Mouse (Mus musculus) megakaryocyte progenitor cell, adult 5-6 weeks (primary cell): ENCODE data around the gene 1700029I15Rik. TPM values are rescaled to one million over a fixed set of nuclear protein-coding genes. Genes with fewer than 3 reads are reported as not detected.

ENCODE experiments used
- ATAC-seq: replicated peaks from 2 replicates; pipeline ENCODE4 v1.8.0; 2016; ENCODE audit warnings: mild to moderate bottlenecking, moderate TSS enrichment, inconsistent platforms; ENCODE audit not compliant: poor library complexity
- total RNA-seq, 2 experiments: library from RNA; stranded (forward) in 1 of 2; stranded (reverse) in 1 of 2; fragments of 157-497, 149-512 nt in 1 of 2; fragments of 200-1000 nt in 1 of 2; gene quantifications; 2 replicates each; pipeline versions ENCODE4 v1.2.3 to v1.2.4; 2015 to 2017

The 1700029I15Rik gene
- total RNA-seq, 2 experiments from 2014 or later: 1.6 to 2.5 TPM

GRCm38 (mm10) chr2:92372767-92373436 lies 9.4 kb upstream of the 1700029I15Rik start:
- no peak for ATAC-seq

- ATAC-seq: no peak
These were observed 8.9 kb upstream of the 1700029I15Rik start for GRCm38 (mm10) chr2:92373437-92373813.

GRCm38 (mm10) chr2:92374514-92374913 lies 7.8 kb upstream of the 1700029I15Rik start, which contains the start of the genes Pex16 and Large2:
Gene Pex16 (plus strand): TSS chr2:92374676.
Gene Large2 (minus strand): TSS chr2:92374869.
- peak; percentile 47 for ATAC-seq

DNA sequence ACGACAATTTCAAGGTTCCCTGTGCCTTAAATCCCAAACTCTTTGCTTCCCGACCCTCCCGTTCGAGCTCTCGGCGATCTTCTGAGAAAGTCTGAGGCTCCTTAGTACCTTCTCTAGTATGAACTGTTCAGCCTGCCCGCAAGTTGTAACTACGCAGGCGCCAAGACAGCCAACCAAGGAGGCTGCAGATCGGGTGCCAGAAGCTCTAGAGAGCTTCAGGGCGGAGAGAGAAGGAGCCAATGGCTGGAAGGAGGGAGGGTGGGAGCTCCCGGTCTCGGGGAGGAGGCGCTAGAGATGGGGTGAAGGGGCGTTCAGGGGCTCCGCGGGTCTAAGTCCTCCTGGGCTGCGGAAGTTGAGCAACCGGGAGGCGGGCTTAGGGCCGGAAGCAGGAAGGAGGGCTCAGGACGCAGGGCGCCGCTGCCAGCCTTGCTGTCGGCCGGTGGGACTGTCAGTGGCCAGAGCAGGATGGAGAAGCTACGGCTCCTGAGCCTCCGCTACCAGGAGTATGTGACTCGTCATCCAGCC lies 7.2 kb upstream of the 1700029I15Rik start:
- ATAC-seq: peak; percentile 89

DNA sequence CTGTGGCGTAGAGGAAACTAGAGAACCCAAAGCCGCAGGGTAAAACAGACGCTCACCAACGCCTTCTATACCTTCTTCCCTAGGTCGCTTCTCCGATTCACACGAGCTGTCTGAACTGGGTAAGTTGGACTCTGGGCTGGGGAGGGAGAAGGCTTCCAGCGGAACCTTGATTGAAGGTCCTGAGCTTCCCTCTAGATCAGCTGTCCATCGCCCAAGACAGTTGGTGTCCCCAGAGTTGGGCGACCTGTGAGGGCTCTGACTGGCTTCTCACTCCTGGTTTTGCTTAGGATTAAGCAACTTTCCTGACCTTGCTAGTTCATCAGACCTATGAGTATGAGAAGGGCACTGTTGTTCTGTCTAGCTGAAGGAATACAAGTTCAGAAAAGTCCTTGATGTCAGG lies 6.5 kb upstream of the 1700029I15Rik start:
- ATAC-seq: no peak

- ATAC-seq: peak; percentile 4; the same call in 1 of the 2 replicates
These were observed 6.0 kb upstream of the 1700029I15Rik start for GRCm38 (mm10) chr2:92376300-92376699.

DNA sequence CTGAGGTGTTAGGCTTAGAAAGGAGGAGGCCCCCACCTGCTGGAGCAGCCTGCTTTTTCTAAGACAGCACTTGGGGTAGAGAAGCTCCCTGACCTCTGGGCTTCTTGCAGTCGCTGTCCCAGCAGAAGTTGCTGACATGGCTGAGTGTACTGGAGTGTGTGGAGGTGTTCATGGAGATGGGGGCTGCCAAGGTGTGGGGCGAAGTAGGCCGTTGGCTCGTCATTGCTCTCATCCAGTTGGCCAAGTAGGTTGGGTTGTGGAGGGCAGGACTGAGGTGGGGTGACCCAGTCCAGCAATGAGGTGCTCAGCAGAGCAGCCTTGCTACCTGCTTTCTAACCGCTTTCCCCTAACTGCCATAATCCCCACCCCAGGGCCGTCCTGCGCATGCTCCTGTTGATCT lies 5.0 kb upstream of the 1700029I15Rik start:
- no peak for ATAC-seq

DNA sequence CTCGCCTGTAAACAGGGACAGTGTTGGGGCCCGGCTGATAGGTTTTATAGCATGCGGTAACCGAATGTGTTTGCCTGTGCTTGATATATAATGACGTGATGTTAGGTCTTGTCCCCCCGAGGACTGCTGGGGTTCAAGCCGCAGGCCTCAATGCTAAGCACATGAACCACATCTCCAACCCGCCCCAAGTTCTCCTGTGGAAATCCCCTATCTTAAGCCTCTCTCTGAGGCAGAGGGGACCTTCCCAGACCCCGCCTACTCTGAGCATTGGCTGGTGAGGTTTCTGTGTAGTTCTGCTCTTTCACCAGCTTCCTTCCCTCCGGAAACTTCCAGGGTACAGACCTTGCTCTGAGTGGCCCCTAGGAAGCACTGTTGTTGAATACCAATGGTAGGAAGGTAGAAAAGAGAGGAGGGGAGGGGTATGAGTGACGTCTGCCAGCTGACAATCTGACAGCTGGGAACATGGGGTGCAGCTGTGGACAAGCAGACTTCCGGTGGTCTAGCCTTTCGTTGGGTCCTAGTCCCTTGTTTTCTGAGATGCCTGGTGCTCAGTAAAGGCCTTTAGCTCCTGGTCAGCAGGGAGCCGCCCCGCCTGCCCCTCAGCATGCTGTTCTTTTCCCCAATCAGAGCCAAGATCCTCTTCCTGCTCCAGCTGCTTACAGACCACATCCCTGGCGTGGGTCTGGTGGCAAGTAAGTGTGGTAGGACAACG lies 2.4 kb upstream of the 1700029I15Rik start:
- ATAC-seq: no peak

DNA sequence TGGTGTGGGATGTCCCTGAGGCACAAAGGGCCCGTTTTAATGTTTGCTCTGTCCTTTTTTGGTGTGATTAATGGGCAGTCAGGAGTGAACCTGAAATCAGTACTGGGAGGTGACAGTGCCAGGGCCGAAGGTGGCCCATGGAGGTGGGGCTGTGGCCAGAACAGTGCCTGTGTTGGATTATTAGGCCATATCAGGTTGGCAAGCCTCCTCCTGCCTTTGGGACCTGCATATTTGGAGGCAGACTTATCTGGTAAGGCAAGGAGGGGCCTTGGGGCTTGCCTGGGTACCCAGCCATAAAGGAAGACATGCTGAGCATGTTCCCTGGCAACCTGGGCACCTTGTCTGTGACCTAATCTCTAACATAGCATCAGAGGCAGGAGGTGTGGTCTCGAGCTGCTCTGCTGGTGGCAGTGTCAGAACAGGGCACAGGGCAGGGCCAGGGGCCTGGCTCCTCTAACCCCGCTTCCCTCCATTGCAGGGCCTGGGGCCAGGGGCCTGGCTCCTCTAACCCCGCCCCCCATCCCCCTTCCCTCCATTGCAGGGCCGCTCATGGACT lies 1.8 kb upstream of the 1700029I15Rik start:
- ATAC-seq: no peak

DNA sequence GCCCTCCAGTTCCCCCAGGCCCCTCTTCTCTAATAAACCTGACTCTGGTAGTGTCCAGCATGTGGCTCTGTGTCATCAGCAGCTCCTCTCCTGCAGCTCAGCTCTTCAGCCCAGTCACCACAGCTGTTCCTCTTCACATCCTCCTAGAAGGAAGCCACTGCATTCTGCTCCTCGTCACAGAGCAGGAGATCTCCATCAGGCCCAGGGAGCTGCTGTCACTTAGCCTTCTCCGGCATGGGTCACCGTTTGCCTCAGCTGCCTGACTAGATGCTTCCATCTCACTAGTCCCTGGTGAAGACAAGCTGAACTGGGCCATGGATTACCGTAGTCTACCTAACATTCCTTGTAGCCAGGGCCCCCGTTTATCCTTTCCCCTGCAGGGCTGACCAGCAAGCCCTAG lies 1.2 kb upstream of the 1700029I15Rik start:
- no peak for ATAC-seq

GRCm38 (mm10) chr2:92382759-92383158 lies 421 bp downstream of the 1700029I15Rik start:
- no peak for ATAC-seq

DNA sequence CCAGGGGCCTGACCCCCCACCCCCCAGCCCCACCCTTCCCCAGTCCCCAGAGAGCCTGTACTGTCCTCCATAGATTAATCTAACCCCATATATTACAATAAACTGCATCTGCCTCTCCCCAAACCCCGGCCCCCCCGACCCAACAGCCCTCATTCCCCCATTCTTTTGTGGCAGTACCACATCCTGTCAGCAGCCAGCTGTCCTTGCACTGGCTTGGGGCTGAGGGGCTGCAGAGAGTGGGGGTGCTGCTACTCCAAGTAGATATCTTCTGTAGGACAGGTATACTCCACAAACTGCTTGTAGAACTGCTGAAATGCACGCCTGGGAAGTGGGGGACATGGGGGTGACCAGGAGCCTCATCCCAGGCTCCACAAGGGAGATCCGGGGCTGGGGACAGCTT lies 1.8 kb downstream of the 1700029I15Rik start:
- no peak for ATAC-seq

- ATAC-seq: no peak
These were observed 3.0 kb downstream of the 1700029I15Rik start for GRCm38 (mm10) chr2:92385113-92386051.

DNA sequence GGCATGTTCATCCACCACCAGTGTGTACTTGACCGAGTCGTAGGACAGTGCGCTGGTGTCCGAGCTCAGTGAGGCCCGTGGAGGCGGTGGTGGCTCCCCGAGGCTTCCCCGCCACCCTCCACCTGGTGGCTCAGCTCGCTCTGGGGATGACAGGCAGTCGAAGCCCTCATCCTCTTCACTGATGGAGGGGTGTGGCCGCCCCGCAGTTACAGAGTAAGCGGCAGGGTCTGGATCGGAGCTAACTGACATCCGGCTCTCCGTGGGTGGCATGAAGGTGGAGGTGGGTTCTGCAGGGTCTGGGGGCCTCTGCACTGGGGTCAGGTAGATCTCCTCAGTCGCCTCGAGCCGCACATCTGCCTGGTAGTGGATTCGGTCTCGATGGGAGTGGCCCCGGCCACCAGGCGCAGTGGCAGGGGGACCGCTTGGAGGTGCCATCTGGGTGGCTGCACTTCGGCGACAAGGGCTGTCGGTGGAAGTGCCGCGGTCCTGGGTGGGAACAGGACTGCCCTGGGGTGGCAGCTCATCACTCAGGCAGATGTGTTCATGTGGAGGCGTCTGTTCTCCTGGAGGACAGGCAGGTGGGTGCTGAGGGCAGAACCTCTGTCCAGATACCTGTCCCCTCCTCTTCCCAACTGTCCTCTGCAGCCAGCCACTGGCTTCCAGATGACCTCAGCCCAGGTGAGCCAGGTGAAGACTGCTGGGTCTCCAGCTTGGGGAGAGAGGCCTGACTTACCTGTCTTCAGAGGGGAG lies 4.7 kb downstream of the 1700029I15Rik start:
- no peak for ATAC-seq

GRCm38 (mm10) chr2:92387646-92388045 lies 5.3 kb downstream of the 1700029I15Rik start:
- ATAC-seq: no peak

- ATAC-seq: no peak
These were observed 5.8 kb downstream of the 1700029I15Rik start for GRCm38 (mm10) chr2:92388081-92388517.

DNA sequence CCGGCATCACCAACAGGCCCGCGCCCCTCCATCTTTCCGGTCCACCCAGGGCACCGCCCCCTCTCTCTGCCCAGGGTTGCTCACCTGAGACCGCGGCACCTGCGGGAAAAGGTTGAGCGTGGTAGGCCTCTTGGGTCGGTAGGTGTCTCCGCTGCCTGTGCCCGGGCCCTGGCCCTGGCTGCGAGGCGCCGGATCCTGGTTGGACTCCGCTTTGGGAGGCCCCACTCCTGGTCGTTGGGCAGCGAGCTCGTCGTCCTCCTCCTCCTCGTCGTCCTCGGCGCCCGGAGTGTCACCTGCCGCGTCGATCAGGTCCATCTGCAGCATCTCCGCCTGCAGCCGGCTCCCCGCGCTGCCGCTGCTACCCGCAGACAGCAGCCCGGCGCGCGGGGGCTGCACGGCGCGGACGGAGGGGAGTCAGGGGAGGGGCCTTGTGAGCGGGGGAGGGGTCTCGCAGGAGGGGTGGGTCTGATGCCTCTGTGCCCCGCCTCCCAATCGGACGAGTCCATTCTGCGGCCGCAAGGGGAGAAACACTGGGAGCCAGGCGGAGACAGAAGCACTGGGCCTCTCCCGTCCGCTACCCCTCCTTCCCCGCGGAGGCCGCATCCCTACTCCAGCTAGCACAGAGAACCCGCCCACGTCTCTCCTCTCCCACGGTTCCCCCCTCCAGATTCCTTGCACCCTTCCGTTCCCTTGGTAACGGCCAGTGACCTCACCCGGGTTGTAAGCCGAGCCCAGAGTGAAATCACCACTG lies 6.7 kb downstream of the 1700029I15Rik start:
- ATAC-seq: peak; percentile 18

- no peak for ATAC-seq
These were observed 7.3 kb downstream of the 1700029I15Rik start for GRCm38 (mm10) chr2:92389645-92390044.
